Mouse (Mus musculus) hindbrain, embryonic 11.5 days (tissue): ENCODE results near the gene Wdr74. TPM values are rescaled to one million over a fixed set of nuclear protein-coding genes. Genes with fewer than 3 reads are reported as not detected.
A peak's percentile ranks its signal among the peaks of the same experiment; 100 is the strongest.

ENCODE experiments used
- ATAC-seq: fragments of 200-750 bp; cut with Nextera tagmentation; 2 replicates; pipeline ENCODE4 v1.8.0; 2017; ENCODE audit warnings: mild to moderate bottlenecking, moderate TSS enrichment, moderate library complexity; ENCODE audit not compliant: low FRiP score
- DNase-seq: peaks from one replicate; pipeline ENCODE4 v3.0.0-alpha.2; 2015; ENCODE audit warnings: low spot score
- H3K27ac ChIP-seq: fragments of 300-500 bp; sonication (generic); 2 replicates; pipeline ENCODE4 v1.5.1; 2014; ENCODE audit warnings: mild to moderate bottlenecking, low read depth, low read length
- H3K27me3 ChIP-seq: fragments of 300-500 bp; sonication (generic); 2 replicates; pipeline ENCODE4 v1.6.1; 2014; ENCODE audit warnings: mild to moderate bottlenecking, low read length, moderate library complexity, mixed read lengths; ENCODE audit not compliant: control insufficient read depth, insufficient read depth
- H3K36me3 ChIP-seq: fragments of 300-500 bp; sonication (generic); 2 replicates; pipeline ENCODE4 v1.6.1; 2014; ENCODE audit warnings: mild to moderate bottlenecking, low read length, moderate library complexity, mixed read lengths; ENCODE audit not compliant: control insufficient read depth, insufficient read depth
- H3K4me1 ChIP-seq: fragments of 300-500 bp; sonication (generic); replicated peaks from 2 replicates; pipeline ENCODE4 v1.6.1; 2014; ENCODE audit warnings: low read length, mixed read lengths; ENCODE audit not compliant: control insufficient read depth, insufficient read depth
- H3K4me2 ChIP-seq: fragments of 300-500 bp; sonication (generic); replicated peaks from 2 replicates; pipeline ENCODE4 v1.6.1; 2014; ENCODE audit warnings: mild to moderate bottlenecking, low read depth, low read length
- H3K4me3 ChIP-seq: fragments of 300-500 bp; sonication (generic); 2 replicates; pipeline ENCODE4 v1.5.1; 2014; ENCODE audit warnings: low read depth, low read length
- H3K9ac ChIP-seq: fragments of 300-500 bp; sonication (generic); 2 replicates; pipeline ENCODE4 v1.6.1; 2014; ENCODE audit warnings: low read depth, low read length
- H3K9me3 ChIP-seq: fragments of 300-500 bp; sonication (generic); 2 replicates; pipeline ENCODE4 v1.6.1; 2016; ENCODE audit warnings: low read length; ENCODE audit not compliant: control insufficient read depth
- WGBS: fragments of 180-500 bp; shearing (Covaris S2); extraction: QIAGEN DNeasy Blood & Tissue Kit; methylation state at CpG from one replicate; pipeline ENCODE4 v1.1.7; 2014; 5-methylcytosine and 5-hydroxymethylcytosine counted together
- polyA plus RNA-seq: library from polyadenylated mRNA; unstranded; fragments of >200 nt; fragmentation: Nextera tagmentation; extraction: Ambion mirVana; gene quantifications from 2 replicates; pipeline ENCODE4 v1.2.1, GENCODE M21; 2014

The Wdr74 gene
- polyA plus RNA-seq, 1 experiment from 2014 or later, result 83.6 TPM

DNA sequence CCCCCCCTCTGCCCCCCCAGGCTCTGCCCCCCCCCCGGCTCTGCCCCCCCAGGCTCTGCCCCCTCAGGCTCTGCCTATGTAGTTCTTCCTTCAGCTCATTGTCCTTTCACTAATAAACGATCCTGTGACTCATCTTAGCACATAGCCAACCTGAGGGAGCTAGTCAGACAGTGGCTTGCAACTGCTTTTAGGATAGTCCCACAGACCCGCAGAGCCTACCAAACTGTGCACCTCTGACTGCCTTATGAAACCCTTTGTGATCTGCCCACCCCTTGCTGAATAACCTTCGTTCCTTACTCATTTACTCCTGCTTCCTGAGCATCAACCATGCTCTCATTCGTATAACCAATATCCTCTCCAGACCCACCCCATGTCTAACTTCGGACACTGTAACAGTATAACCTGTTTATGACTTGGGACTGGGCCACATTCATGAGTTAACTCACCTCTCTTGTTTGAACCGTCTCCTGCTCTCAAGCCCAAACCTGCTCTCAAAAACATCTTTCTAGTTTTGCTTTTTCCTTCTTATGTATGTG is 29.4 kb upstream of the Wdr74 start:
- H3K4me3 ChIP-seq, result no peak overlapping the region
- no peak overlapping the region for H3K9ac ChIP-seq
- 92% methylated on average over 6 of the region's 7 CpGs for WGBS
- H3K4me2 ChIP-seq, result no peak overlapping the region
- ATAC-seq, result no peak
- H3K27me3 ChIP-seq, result no peaks in the 10 kb centered on the region
- H3K9me3 ChIP-seq, result no peaks in the 10 kb centered on the region
- DNase-seq, result no peak
- H3K4me1 ChIP-seq, result no peaks in the 10 kb centered on the region
- H3K36me3 ChIP-seq, result peaks cover 8% of the 10 kb centered on the region
- no peak overlapping the region for H3K27ac ChIP-seq

DNA sequence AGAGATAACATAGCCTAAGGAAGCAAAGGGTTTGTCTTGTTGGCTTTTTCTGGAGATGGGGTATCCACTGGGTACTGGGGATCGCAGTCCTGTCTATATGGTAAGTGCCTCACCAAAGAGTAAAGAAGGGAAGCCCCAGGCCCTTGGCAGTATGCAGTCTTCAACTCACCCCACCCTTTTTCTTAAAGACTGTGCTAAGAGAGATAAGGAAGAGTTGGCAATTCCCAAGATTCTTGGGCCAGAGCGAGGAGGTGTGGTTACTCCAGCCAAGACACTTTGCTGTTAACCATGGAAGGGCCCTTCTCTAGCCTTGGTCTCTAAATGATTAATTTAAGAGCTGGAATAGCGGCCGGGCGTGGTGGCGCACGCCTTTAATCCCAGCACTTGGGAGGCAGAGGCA is 28.7 kb upstream of the Wdr74 start:
- Histone ChIP-seq H3K4me2 (no peak overlapping the region), H3K4me3 (no peak overlapping the region), H3K27me3 (no peaks in the 10 kb centered on the region), H3K9me3 (no peaks in the 10 kb centered on the region), H3K9ac (no peak overlapping the region), H3K4me1 (0 out of 2 replicates have a peak, but pooled peaks cover 5% of the 10 kb centered on the region), H3K27ac (no peak overlapping the region), H3K36me3 (peaks cover 8% of the 10 kb centered on the region)
- WGBS, result 97% methylated on average over 7 of the region's 7 CpGs
- no peak for DNase-seq
- ATAC-seq, result no peak

DNA sequence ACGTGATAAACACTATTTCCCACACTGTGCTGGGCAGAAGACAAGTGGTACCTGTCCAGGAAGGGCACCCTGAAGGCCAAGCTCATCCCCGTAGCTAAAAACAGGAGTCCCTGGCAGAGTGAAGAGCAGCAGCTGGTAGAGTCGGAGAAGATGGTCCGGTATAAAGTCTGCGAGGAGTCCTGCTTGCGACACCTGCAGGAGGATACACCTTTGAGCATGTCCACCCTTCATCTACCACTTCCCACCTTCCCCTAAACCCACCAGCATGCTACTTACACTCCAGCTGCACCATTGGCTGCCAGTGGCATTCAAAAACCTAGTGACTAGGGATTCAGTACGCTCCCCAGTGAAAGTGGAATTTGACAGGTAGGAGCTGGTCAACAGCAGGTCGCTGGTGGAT is 26.7 kb upstream of the Wdr74 start:
- Histone ChIP-seq H3K4me3 (no peak overlapping the region), H3K4me1 (0 out of 2 replicates have a peak, but pooled peaks cover 5% of the 10 kb centered on the region), H3K27me3 (no peaks in the 10 kb centered on the region), H3K9me3 (no peaks in the 10 kb centered on the region), H3K27ac (no peak overlapping the region), H3K4me2 (no peak overlapping the region), H3K36me3 (peaks cover 8% of the 10 kb centered on the region), H3K9ac (no peak overlapping the region)
- 92% methylated on average over 8 of the region's 8 CpGs for WGBS
- DNase-seq (no peak), ATAC-seq (no peak)

DNA sequence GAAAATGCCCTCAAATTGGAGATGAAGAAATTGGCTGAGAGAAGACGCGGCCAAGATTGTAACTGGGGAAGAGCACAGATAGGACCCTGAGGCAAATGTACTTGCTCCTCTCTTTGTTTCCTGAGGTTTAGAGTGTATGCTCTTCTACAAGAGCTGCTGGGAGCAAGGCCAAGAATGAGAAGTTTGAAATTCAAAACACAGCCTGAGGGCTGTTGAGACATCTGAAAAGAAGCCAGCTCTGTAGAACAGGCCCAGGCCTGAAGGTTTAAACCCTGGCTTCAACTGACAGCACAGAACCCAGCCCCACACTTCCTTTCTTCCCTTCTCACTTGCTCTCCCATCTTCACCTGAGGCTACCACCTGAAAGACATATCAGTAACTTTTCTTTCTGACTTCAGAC is 25.6 kb upstream of the Wdr74 start:
- no peak for DNase-seq
- no peak for ATAC-seq
- 0 out of 2 replicates have a peak, but pooled peaks cover 5% of the 10 kb centered on the region for H3K4me1 ChIP-seq
- H3K9me3 ChIP-seq, result no peaks in the 10 kb centered on the region
- 90% methylated on average over 2 of the region's 2 CpGs for WGBS
- H3K27ac ChIP-seq, result no peak overlapping the region
- no peak overlapping the region for H3K9ac ChIP-seq
- H3K4me2 ChIP-seq, result no peak overlapping the region
- peaks cover 8% of the 10 kb centered on the region for H3K36me3 ChIP-seq
- no peak overlapping the region for H3K4me3 ChIP-seq
- H3K27me3 ChIP-seq, result no peaks in the 10 kb centered on the region

DNA sequence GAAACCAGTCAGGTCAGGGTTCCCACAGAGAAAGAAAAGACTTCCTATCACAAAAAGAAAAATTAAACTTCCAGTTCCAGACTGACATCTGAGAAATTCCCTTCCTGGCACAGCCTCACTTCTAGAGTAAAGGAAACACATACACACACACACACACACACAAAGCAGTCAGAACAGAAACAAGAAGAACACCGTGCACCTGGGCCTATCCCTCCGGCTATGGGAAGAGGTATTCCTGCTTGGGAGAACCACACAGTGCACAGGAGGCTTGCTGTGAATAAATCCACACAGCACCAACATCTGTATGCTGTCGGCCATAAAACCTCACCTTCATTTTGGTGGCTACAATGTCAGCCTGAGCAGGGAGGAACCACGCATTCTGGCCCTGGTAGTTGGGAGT is 24.1 kb upstream of the Wdr74 start:
- Histone ChIP-seq H3K9ac (no peak overlapping the region), H3K9me3 (no peaks in the 10 kb centered on the region), H3K4me3 (peak overlapping the region; percentile 75), H3K36me3 (peaks cover 8% of the 10 kb centered on the region), H3K4me1 (0 out of 2 replicates have a peak, but pooled peaks cover 5% of the 10 kb centered on the region), H3K27ac (no peak overlapping the region), H3K4me2 (peak overlapping the region; percentile 48), H3K27me3 (no peaks in the 10 kb centered on the region)
- no peak for DNase-seq
- WGBS, result 85% methylated on average over 4 of the region's 4 CpGs
- ATAC-seq, result no peak

DNA sequence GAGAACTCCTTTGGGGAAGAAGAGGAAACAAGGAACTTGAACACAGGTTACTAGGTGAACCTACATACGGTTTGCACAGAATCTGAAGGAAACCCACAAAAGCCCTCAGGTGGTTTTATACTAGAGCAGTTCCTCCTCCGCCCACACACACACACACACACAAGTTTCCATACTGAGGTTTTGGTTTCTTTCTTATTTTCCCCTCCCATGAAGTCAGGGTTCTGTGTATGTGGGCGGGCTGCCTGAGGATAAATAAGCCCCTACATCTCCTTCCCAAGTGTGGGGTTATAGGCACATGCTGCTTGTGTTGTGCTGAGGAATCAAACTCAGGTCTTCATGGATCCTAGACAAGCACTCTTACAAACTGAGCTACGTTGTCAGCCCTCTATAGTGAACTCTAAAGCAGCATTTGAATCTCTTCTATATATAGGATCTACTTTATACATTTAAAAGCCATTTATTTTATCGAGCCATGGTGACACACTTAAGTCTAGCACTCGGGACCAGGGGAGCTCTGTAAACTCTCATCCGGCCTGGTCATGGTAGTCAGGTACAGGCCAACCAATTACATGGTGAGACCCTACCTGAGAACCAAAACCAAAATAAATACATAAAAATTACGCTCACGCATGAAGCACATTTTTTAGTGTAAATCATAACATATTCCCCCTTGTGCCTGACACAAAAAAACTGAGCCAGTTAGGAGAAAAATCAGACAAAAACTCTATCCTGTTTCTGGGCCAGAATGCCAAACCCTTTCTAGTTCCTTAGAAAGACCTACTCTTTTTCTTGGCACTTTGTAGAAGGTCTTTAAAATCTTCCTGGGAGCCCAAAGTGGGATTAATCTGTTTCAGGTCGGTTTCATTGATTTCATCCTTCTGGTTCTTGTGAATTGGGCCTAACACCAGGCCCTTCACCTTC is 23.4 kb upstream of the Wdr74 start:
- Histone ChIP-seq H3K4me2 (peak overlapping the region; percentile 48), H3K9me3 (no peaks in the 10 kb centered on the region), H3K4me3 (peak overlapping the region; percentile 75), H3K36me3 (peaks cover 8% of the 10 kb centered on the region), H3K4me1 (0 out of 2 replicates have a peak, but pooled peaks cover 5% of the 10 kb centered on the region), H3K27me3 (no peaks in the 10 kb centered on the region), H3K9ac (peak overlapping the region; percentile 81), H3K27ac (peak overlapping the region; percentile 87)
- ATAC-seq, result no peak
- no peak for DNase-seq
- WGBS, result 72% methylated on average over 10 of the region's 10 CpGs

DNA sequence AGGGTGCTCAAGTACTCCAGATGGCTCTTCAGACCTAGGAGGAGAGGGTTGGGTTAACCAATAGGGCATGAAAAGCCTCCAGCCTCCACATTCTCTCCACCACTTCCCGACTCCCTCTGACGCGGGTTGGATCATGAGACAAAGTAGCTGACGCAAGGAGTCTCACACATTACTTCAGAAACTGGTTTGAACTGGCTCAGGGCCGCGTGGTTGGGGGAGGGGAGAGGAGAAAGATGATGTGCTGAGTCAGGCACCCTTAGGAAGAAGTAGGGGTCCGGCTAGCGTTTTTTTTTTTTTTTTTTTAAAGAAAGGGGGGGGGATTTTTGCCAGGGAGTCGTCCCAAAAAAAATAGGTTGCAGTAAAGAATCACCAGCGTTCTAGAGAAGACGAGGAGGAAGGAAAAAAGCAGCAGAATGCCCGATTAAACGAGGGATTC is 22.7 kb upstream of the Wdr74 start:
- Histone ChIP-seq H3K36me3 (peaks cover 3% of the 10 kb centered on the region), H3K9me3 (no peaks in the 10 kb centered on the region), H3K27me3 (no peaks in the 10 kb centered on the region), H3K9ac (peak overlapping the region; percentile 81), H3K4me1 (0 out of 2 replicates have a peak, but pooled peaks cover 5% of the 10 kb centered on the region), H3K4me2 (peak overlapping the region; percentile 48), H3K27ac (peak overlapping the region; percentile 87), H3K4me3 (peak overlapping the region; percentile 75)
- DNase-seq (peak; percentile 91), ATAC-seq (peak; percentile 76)
- WGBS, result under 1% methylated on average over 13 of the region's 13 CpGs

DNA sequence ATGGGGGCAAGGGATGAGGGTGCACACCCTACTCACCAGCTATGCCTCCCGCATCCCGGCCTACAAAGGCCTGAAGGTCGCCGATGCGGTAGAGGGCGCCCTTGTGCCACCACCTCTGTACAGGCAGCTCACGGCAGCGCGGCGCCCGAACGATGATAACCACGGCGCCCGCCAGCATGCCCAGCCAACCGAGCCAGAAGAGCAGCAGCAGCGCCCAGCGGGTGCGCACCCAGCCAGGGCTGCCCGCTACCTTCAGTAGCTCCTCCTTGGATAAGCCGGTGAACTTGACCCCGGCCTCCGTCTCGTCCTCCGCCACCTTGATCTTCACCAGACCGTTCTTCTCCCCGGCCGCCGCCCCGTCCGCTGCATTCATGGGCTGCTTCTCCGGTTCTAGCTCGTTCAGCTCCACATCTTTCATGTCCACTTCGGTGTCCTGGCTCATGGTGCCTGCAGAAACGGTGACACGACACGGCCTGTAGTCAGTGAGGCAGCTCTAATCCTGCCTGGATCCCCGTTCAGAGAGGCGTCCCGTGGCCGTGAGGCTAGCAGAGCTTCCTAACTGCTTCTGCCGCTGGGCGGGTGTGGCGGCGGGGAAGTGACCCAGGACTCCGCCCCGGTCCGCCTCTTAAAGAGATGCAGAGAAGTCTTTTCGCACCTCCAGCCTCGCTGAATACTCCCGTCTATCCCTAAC is 22.2 kb upstream of the Wdr74 start:
- Histone ChIP-seq H3K4me3 (peak overlapping the region; percentile 75), H3K4me2 (peak overlapping the region; percentile 48), H3K4me1 (0 out of 2 replicates have a peak, but pooled peaks cover 5% of the 10 kb centered on the region), H3K9ac (peak overlapping the region; percentile 81), H3K36me3 (no peaks in the 10 kb centered on the region; the same call in 1 of the 2 replicates), H3K27me3 (no peaks in the 10 kb centered on the region), H3K27ac (peak overlapping the region; percentile 87), H3K9me3 (no peaks in the 10 kb centered on the region)
- ATAC-seq (peak; percentile 96), DNase-seq (peak; percentile 92)
- WGBS, result under 1% methylated on average over 47 of the region's 51 CpGs
